Mouse (Mus musculus) kidney, embryonic 16.5 days (tissue): ENCODE measurements around the gene Brms1l. TPM values are rescaled to one million over a fixed set of nuclear protein-coding genes. Genes with fewer than 3 reads are reported as not detected.

ENCODE experiments used
- ATAC-seq: fragments of 200-750 bp; cut with Nextera tagmentation; 2 replicates; pipeline ENCODE4 v1.8.0; 2017; ENCODE audit warnings: moderate TSS enrichment; ENCODE audit not compliant: low FRiP score, low TSS enrichment
- H3K27ac ChIP-seq: fragments of 300-500 bp; sonication (generic); 2 replicates; pipeline ENCODE4 v1.5.1; 2014; ENCODE audit warnings: low read length
- H3K27me3 ChIP-seq: fragments of 300-500 bp; sonication (generic); 2 replicates; pipeline ENCODE4 v1.6.1; 2014; ENCODE audit warnings: low read length, control low read depth, mixed read lengths; ENCODE audit not compliant: insufficient read depth
- H3K36me3 ChIP-seq: fragments of 300-500 bp; sonication (generic); 2 replicates; pipeline ENCODE4 v1.6.1; 2014; ENCODE audit warnings: low read length, control low read depth, mixed read lengths; ENCODE audit not compliant: insufficient read depth
- H3K4me1 ChIP-seq: fragments of 300-500 bp; sonication (generic); 2 replicates; pipeline ENCODE4 v1.6.1; 2014; ENCODE audit warnings: low read length, control low read depth, mixed read lengths; ENCODE audit not compliant: insufficient read depth
- H3K4me2 ChIP-seq: fragments of 300-500 bp; sonication (generic); replicated peaks from 2 replicates; pipeline ENCODE4 v1.6.1; 2014; ENCODE audit warnings: low read depth, low read length
- H3K4me3 ChIP-seq: fragments of 300-500 bp; sonication (generic); 2 replicates; pipeline ENCODE4 v1.5.1; 2014; ENCODE audit warnings: mild to moderate bottlenecking, low read length
- H3K9ac ChIP-seq: fragments of 300-500 bp; sonication (generic); replicated peaks from 2 replicates; pipeline ENCODE4 v1.6.1; 2014; ENCODE audit warnings: low read length
- H3K9me3 ChIP-seq: fragments of 300-500 bp; sonication (generic); 2 replicates; pipeline ENCODE4 v1.6.1; 2016; ENCODE audit warnings: low read length, control low read depth
- WGBS: fragments of 180-500 bp; shearing (Covaris S2); extraction: QIAGEN DNeasy Blood & Tissue Kit; methylation state at CpG from one replicate; pipeline ENCODE4 v1.1.7; 2014; 5-methylcytosine and 5-hydroxymethylcytosine counted together
- polyA plus RNA-seq: library from polyadenylated mRNA; unstranded; fragments of >200 nt; fragmentation: Nextera tagmentation; extraction: Ambion mirVana; gene quantifications from 2 replicates; pipeline ENCODE4 v1.2.1, GENCODE M21; 2015

Brms1l gene
- polyA plus RNA-seq, 1 experiment from 2014 or later = 40.1 TPM

DNA sequence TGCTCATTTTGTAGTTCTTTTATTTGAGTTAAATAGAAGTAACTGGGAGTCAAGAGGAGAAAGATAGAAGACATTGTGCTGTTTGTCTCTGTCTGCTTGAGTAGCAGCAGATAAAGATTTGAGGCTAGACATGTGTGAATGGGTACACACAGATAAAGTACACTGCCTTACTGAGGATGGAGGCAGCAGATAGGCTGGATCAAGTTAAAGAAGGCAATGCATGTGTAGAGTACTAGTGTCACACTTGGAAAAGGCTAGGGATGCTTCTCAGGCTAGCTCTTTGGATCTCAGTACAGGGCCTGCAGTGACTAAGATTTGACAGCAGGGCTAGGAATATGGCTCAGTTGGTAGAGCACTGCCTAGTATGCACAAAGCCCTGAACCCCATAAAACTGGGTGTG is 14.5 kb downstream of the Brms1l start:
- Histone ChIP-seq H3K36me3 (peaks cover 41% of the 10 kb centered on the region), H3K4me2 (no peak overlapping the region), H3K4me3 (no peak overlapping the region), H3K4me1 (no peaks in the 10 kb centered on the region), H3K27ac (no peak overlapping the region), H3K9me3 (peaks cover 5% of the 10 kb centered on the region; the same call in 1 of the 2 replicates), H3K27me3 (no peaks in the 10 kb centered on the region), H3K9ac (no peak overlapping the region)
- ATAC-seq = no peak

DNA sequence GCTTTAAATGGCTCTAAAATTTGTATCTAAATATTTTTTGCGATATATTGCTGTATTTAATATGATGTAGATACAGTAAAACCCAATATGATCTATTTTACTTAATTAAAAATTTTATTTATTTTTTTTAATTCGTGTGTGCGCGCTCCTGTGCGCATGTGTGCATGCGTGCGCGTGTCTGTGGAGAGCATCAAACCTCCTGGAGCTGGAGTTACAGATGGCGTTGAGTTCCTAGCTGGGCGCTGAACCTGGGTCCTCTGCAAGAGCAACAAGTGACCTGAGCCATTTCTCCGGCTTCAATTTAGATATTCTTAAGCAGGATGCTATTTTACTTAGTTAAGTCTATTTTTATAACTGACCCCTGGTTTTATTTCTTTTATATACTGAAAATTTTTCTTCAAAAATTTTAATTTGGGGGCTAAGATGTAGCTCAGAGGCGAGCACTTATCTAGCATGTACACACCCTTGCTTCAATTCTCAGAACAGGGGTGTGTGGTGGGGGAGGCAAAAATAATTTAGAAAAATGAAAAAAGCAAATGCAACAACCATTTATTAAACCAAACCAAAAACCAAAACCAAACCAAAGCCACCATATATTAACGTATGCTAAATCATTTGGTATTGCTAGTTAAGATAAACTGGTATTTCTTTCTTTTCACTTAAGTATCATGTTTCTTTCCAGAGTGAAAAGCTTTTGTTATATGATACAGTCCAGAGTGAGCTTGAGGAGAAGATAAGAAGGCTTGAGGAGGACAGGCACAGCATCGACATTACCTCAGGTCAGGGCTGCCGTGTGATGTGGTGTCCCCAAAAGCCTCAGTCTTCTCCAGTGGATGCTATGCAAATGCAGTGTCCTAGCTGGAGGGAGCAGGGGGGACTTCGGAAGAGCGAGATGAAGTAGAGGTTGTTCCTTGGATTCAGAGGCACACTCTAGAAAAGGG is 23.6 kb downstream of the Brms1l start:
- Histone ChIP-seq H3K36me3 (peaks cover 49% of the 10 kb centered on the region), H3K9ac (no peak overlapping the region), H3K27me3 (no peaks in the 10 kb centered on the region), H3K4me1 (no peaks in the 10 kb centered on the region), H3K4me3 (no peak overlapping the region), H3K27ac (no peak overlapping the region), H3K9me3 (peaks cover 14% of the 10 kb centered on the region), H3K4me2 (no peak overlapping the region)
- WGBS = 90% methylated on average over 17 of the region's 17 CpGs
- no peak for ATAC-seq

DNA sequence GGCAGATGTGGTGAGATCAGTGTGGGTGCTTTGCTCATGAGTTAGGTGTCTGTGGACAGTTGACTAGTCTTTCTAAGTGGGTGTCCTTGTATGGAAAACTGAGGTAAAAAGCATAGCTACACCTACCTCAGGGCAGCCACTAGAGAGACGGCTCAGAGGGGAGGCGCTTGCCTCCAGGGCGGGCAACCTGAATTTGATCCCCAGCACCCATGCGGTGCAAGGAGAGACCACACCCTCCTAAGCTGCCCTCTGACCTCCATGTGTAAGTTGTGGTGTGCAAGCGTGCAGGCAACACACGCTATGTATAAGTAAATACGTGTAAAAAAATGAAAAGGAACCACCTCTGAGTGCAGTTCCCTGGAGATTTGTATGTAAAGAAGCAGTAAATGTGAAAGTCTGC is 24.5 kb downstream of the Brms1l start:
- WGBS = 89% methylated on average over 7 of the region's 7 CpGs
- Histone ChIP-seq H3K9ac (no peak overlapping the region), H3K4me1 (no peaks in the 10 kb centered on the region), H3K4me2 (no peak overlapping the region), H3K9me3 (peaks cover 13% of the 10 kb centered on the region), H3K27ac (no peak overlapping the region), H3K27me3 (no peaks in the 10 kb centered on the region), H3K36me3 (peaks cover 40% of the 10 kb centered on the region), H3K4me3 (no peak overlapping the region)
- no peak for ATAC-seq

DNA sequence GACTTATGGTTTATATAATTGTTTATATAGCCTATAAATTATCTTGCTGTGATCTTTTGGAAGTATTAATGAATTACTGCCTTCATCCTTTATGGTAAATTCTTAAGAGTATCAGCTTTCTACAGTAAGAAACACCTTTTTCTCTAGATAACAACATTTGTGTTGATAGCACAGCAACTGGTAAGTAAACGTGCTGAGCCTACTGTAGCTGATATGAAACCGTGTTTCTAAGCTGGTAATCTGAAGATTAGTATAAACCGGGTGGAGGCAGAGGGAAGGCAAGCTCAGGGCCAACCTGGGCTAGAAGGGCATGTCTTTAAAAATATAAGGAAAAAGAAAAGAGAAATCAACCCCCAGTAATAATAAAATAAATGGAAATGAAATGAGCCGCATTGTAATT is 31.6 kb downstream of the Brms1l start:
- no peak overlapping the region for H3K27ac ChIP-seq
- H3K27me3 ChIP-seq = no peaks in the 10 kb centered on the region
- peaks cover 55% of the 10 kb centered on the region for H3K36me3 ChIP-seq
- no peaks in the 10 kb centered on the region for H3K4me1 ChIP-seq
- no peak for ATAC-seq
- 96% methylated on average over 4 of the region's 4 CpGs for WGBS
- no peaks in the 10 kb centered on the region; the same call in 1 of the 2 replicates for H3K9me3 ChIP-seq
- H3K9ac ChIP-seq = no peak overlapping the region
- no peak overlapping the region for H3K4me3 ChIP-seq
- H3K4me2 ChIP-seq = no peak overlapping the region

DNA sequence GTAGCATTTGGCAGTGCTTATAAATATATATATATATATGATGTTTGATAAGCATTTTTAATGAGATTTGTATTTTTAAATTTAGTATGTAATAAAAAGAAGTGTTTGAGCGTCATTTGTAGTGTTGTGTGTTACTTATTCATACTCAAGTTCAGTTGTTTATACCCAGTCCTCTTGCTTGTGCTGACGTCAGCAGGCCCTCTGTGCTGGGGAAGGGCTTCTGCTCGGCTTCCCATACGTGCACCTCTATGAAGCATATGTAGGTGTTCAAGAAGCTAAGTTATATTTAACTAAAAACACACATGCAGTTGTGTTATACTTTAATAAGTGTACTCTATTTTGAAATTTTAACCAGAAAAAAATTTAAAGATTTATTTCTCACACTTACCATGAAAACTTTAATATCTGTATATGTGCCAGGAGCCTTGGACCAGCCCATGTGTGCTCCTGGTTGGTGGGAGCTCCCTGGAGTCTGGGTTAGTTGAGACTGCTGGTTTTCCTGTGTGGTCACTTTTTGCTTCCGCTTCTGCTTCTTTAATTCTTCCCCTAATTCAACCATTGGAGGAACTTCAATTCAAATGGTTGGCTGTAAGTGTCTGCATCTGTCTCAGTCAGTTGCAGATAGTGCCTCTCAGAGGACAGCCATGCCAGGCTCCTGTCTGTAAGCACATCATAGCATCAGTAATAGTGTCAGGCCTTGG is 33.6 kb downstream of the Brms1l start:
- H3K9ac ChIP-seq = no peak overlapping the region
- no peak for ATAC-seq
- no peak overlapping the region for H3K4me2 ChIP-seq
- peaks cover 50% of the 10 kb centered on the region for H3K36me3 ChIP-seq
- H3K27me3 ChIP-seq = no peaks in the 10 kb centered on the region
- no peak overlapping the region for H3K4me3 ChIP-seq
- no peaks in the 10 kb centered on the region for H3K4me1 ChIP-seq
- H3K27ac ChIP-seq = no peak overlapping the region
- WGBS = 94% methylated on average over 5 of the region's 5 CpGs
- no peaks in the 10 kb centered on the region for H3K9me3 ChIP-seq

DNA sequence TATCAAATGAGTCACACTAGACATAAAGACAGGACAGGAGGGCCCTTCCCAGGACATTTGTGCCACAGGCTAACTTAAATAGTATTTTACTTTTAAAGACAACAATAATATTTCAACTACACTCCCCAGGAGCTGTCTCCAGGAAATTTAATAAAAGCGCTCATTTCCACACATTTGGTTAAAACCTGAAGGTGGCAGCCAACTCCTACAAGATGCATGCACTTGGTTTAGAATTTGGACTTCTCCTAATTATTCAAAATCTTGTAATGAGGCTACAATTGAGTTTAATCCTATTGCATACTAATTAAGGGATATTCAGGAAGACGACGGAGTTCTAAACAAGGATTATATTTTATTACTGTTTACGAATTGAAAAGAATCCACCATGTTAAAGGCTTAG is 49.3 kb downstream of the Brms1l start:
- Histone ChIP-seq H3K27me3 (no peaks in the 10 kb centered on the region), H3K9me3 (no peaks in the 10 kb centered on the region), H3K4me3 (no peak overlapping the region), H3K36me3 (no peaks in the 10 kb centered on the region), H3K27ac (no peak overlapping the region), H3K4me2 (no peak overlapping the region), H3K4me1 (no peaks in the 10 kb centered on the region), H3K9ac (no peak overlapping the region)
- 72% methylated on average over 4 of the region's 4 CpGs for WGBS
- ATAC-seq = no peak

DNA sequence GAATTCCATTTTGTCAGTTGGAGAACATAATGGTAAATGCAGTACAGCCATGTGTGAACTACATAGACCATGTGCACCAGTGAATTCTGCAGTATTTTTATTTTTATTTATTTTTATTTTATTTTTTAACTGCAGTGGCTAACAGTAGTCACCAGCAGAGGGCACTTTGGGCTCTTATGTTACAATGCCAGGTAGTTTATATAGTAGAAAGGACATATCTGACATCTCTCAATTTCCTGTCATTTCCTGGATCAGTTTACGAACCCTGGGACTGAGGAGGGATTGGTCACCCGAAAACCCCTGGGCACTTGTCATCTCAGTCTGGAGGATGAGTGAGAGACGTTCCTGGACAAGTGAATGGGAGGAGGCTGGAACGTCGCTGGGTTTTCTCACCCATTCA is 52.4 kb downstream of the Brms1l start:
- Histone ChIP-seq H3K4me3 (no peak overlapping the region), H3K27me3 (no peaks in the 10 kb centered on the region), H3K36me3 (no peaks in the 10 kb centered on the region), H3K4me2 (no peak overlapping the region), H3K27ac (no peak overlapping the region), H3K4me1 (no peaks in the 10 kb centered on the region), H3K9me3 (no peaks in the 10 kb centered on the region), H3K9ac (no peak overlapping the region)
- no peak for ATAC-seq
- WGBS = 29% methylated on average over 5 of the region's 5 CpGs

DNA sequence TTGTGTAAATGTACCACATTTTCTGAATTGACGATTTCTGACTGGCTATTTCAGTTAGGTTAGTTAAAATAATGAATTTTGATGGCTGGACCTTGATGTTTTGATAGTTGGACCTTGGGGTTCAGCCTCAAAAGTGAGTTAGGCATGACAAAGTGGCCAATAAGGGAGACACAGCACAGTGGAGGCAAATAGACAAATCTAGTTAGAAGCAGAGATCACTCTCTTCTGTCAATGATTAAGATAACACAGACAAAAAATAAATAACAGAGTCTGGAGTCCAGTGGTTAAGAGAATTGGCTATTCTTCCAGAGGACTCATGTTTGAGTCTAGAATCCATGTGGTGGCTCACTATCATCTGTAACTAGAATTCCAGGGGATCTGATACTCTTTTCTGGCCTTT is 68.7 kb downstream of the Brms1l start:
- H3K9me3 ChIP-seq = no peaks in the 10 kb centered on the region
- no peak overlapping the region for H3K9ac ChIP-seq
- no peak overlapping the region for H3K4me2 ChIP-seq
- H3K4me1 ChIP-seq = no peaks in the 10 kb centered on the region
- H3K27me3 ChIP-seq = no peaks in the 10 kb centered on the region
- WGBS = 86% methylated on average over 1 of the region's 1 CpGs
- no peak overlapping the region for H3K4me3 ChIP-seq
- no peaks in the 10 kb centered on the region for H3K36me3 ChIP-seq
- ATAC-seq = no peak
- no peak overlapping the region for H3K27ac ChIP-seq

DNA sequence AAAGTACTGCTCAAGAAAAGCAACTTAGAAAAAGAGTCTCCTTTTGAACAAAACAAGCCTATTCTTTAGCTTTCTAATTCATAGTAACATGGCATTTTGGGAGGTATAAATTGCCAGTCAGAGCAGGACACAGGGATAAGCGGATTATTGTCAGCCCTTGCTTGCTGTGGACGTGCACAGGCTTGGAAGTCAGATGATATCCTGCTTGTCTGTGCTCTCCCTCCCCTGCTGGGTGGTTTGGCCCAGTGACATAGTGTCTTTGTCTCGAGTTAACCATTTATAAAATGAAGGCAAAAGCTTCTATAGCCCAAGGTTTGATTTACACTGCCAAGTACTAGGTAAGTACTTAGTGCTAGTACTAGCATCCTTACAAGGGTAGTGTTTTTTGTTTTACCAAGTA is 76.0 kb downstream of the Brms1l start:
- Histone ChIP-seq H3K4me1 (no peaks in the 10 kb centered on the region), H3K27ac (no peak overlapping the region), H3K4me3 (no peak overlapping the region), H3K4me2 (no peak overlapping the region), H3K9ac (no peak overlapping the region), H3K9me3 (no peaks in the 10 kb centered on the region), H3K27me3 (no peaks in the 10 kb centered on the region), H3K36me3 (no peaks in the 10 kb centered on the region)
- WGBS = 46% methylated on average over 3 of the region's 3 CpGs
- ATAC-seq = no peak

DNA sequence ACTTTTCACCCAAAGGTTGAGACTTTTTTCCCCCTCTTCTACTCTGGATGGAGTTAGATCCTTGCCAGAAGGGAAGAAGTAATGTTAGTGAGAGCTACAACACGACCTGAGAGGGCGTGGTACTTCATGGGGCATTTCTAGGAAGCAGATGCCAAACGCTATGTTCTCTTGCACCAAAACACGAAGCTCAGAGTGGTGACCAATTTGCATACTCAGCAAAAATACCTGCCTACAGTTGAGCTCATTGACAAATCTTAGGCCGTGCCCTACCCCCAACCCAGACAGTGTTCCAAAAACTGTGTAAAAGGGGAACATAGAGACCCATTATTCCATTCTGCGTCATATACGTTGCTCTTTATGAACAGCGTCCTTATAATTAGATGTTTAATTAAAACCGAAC is 77.1 kb downstream of the Brms1l start:
- WGBS = 78% methylated on average over 9 of the region's 9 CpGs
- Histone ChIP-seq H3K4me3 (no peak overlapping the region), H3K27ac (no peak overlapping the region), H3K9ac (no peak overlapping the region), H3K36me3 (no peaks in the 10 kb centered on the region), H3K4me1 (no peaks in the 10 kb centered on the region), H3K9me3 (no peaks in the 10 kb centered on the region), H3K27me3 (no peaks in the 10 kb centered on the region), H3K4me2 (no peak overlapping the region)
- ATAC-seq = no peak
